Mouse (Mus musculus): ENCODE measurements around the gene Chd2.

GRCm38 (mm10) chr7:73530164-73530563, 11.5 kb downstream of the Chd2 start:
- no peak for TF ChIP-seq CTCF (IDR thresholded peaks at IDR 0.05; ENCODE audit: low read depth, low read length)
- TF ChIP-seq EP300 (IDR thresholded peaks at IDR 0.05; ENCODE audit: insufficient read depth, low read depth, low read length), result no peak
- TF ChIP-seq POLR2A (IDR thresholded peaks at IDR 0.05; ENCODE audit: insufficient read depth, low read length), result no peak

All from ES-Bruce4 (cell line).